Mouse (Mus musculus) Patski (cell line): Measurements from ENCODE around the gene Dnajc13. TPM values are rescaled to one million over a fixed set of nuclear protein-coding genes. Genes with fewer than 3 reads are reported as not detected.

Experiments
- ATAC-seq: fragments of 100-300 bp; one replicate; pipeline ENCODE4 v1.8.0; 2021
- CTCF ChIA-PET: fragments of 350-600 bp; sonication (Branson Sonifier 250); formaldehyde crosslinking; loops from one replicate; lab custom pipeline; 2022; ENCODE audit warnings: inconsistent platforms; lab: Charles Lee
- POLR2A ChIA-PET: fragments of 350-600 bp; sonication (Branson Sonifier 250); formaldehyde crosslinking; loops from one replicate; lab custom pipeline; 2022; ENCODE audit warnings: antibody characterized with exemption, inconsistent platforms; lab: Charles Lee
- DNase-seq: peaks from one replicate; pipeline ENCODE4 v3.0.0-alpha.2; 2011; ENCODE audit warnings: low read depth, low spot score
- H3K27me3 ChIP-seq: fragments of 371-371 bp; one replicate; pipeline ENCODE4 v1.5.1; 2021
- CTCF ChIP-seq: fragments of 100-300 bp; IDR thresholded peaks from one replicate; pipeline ENCODE4 v1.5.1; 2021
- in situ Hi-C: fragments of 300-500 bp; cut with MboI; formaldehyde crosslinking; loops from 3 replicates; pipeline ENCODE4 v1.11.1; 2018; ENCODE audit warnings: low pct_unique_long_range_greater_than_20kb, mixed read lengths
- polyA plus RNA-seq: library from polyadenylated mRNA; unstranded; gene quantifications from one replicate; pipeline ENCODE4 v1.2.3, GENCODE M21; 2021

Gene Dnajc13
- polyA plus RNA-seq, 1 experiment from 2014 or later, result 64.2 TPM

DNA sequence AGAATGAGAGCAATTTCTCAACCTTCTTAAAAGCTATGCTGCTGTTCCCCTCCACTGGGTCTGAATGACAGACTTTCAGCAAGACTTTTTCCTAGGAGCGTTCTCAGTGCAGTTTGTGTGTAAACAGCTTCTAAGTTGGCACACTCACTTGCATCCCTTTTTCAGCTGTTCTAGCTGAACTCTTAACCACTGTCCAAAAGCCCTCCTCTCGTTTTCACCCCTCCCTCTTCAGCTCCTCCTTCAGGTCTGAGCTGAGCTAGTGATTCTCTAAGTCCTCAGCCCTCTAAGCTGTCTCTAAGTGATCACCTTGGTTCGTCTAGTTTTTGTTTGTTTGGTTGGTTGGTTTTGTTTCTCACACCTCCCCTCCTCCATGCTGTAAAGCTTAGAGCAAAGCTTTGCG is 2.4 kb downstream of the Dnajc13 start:
- in situ Hi-C loops, result no loop called here
- CTCF ChIA-PET, result interaction anchor here (1.4 kb wide), 1 partner anchor 17 kb away, joined by 3 read pairs; no protein-coding TSS in a partner anchor

GRCm38 (mm10) chr9:104256085-104256484 is 6.6 kb downstream of the Dnajc13 start:
- no peak for DNase-seq
- in situ Hi-C loops, result no loop called here
- ChIA-PET CTCF (no interaction called here), POLR2A (no interaction called here)
- no peak for ATAC-seq
- H3K27me3 ChIP-seq, result no peaks in the 10 kb centered on the region
- TF ChIP-seq CTCF, result no peak

More for the DNA sequence above, 2.4 kb downstream of the Dnajc13 start:
- POLR2A ChIA-PET, result interaction anchor here (0.6 kb wide), 1 partner anchor 250 kb away, joined by 8 read pairs; no protein-coding TSS in a partner anchor
- H3K27me3 ChIP-seq, result no peaks in the 10 kb centered on the region
- TF ChIP-seq CTCF, result no peak
- no peak for DNase-seq
- no peak for ATAC-seq

- no peak for ATAC-seq
- DNase-seq, result no peak
- no peaks in the 10 kb centered on the region for H3K27me3 ChIP-seq
- POLR2A ChIA-PET, result no interaction called here
- TF ChIP-seq CTCF, result no peak
- CTCF ChIA-PET, result no interaction called here
- in situ Hi-C loops, result no loop called here
Observed at GRCm38 (mm10) chr9:104254408-104255180, 8.1 kb downstream of the Dnajc13 start.

DNA sequence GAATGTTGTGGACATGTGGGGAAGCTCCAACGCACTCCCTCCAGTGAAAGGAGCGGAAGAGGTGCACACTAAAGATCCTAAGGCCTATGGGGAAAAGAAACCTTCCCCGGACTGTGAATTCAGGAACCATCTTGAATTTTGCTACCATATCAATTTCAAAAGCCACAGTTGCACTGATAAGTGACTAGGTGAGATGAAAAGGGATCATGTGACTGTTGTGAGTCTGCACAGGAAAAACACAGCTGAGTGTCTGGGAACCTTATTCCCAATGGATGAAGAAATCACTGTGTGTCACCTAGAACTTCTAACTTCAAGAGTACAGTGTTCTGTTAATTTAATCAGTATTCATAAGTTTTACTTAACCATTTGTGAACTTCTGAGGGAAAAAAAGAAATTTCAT is 10.1 kb downstream of the Dnajc13 start:
- no peaks in the 10 kb centered on the region for H3K27me3 ChIP-seq
- in situ Hi-C loops, result no loop called here
- TF ChIP-seq CTCF, result no peak
- CTCF ChIA-PET, result interaction anchor here (0.6 kb wide), 1 partner anchor 34 kb away, joined by 4 read pairs; no protein-coding TSS in a partner anchor
- POLR2A ChIA-PET, result no interaction called here
- DNase-seq (no peak), ATAC-seq (no peak)

DNA sequence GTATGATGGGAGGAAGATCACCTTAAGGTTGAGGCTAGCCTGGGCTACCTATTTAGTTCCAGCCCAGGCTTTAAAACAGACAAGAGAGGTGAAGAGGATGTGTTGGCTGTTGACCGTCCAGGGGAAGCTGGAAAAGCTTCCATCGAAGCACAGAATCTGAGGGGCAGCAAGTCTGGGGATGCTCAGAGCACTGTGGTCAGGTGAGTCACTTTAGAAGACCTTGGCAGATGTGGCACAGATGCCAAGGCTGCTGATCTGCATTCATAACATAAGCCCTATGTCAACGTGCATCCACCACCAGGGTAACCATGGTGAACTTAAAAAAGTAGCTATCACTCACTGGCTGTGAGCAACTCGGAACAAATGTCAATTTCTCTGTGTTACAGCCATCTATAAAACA is 11.0 kb downstream of the Dnajc13 start:
- no peaks in the 10 kb centered on the region for H3K27me3 ChIP-seq
- ATAC-seq (no peak), DNase-seq (no peak)
- no peak for TF ChIP-seq CTCF
- ChIA-PET CTCF (no interaction called here), POLR2A (no interaction called here)
- in situ Hi-C loops, result no loop called here

GRCm38 (mm10) chr9:104251111-104251510 is 11.6 kb downstream of the Dnajc13 start:
- POLR2A ChIA-PET, result no interaction called here
- in situ Hi-C loops, result no loop called here
- H3K27me3 ChIP-seq, result no peaks in the 10 kb centered on the region
- TF ChIP-seq CTCF, result no peak
- DNase-seq (no peak), ATAC-seq (no peak)
- CTCF ChIA-PET, result no interaction called here

DNA sequence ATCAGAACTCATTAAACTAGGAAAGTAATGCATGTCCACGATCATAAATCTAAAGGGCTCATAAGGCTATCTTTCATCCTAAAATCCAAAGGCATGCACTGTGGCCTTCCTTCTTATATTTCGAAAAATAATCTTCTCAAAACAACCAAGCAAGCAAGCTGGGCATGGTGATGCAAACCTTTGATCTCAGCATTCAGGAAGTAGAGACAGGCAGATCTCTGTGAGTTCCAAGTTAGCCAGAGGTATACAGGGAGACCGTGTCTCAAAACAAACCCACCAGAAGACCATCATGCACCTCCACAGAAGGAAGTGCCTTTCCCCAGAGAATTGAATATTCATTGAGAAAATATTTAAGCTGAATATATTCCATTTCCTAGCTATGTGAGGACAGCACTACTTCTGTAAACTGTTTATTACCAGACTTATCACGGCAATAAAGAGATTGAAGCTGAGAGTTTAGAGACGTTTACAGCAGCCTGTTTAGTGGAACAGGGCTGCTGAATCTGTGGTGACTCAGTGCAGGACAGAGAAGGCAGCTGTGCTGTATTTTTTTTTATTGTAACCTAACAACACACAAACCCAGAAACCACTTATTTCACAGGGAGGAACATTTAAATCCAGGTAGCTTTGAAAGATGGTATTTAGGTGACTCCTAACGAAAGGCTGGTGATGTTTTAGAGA is 15.3 kb downstream of the Dnajc13 start:
- no peaks in the 10 kb centered on the region for H3K27me3 ChIP-seq
- DNase-seq (no peak), ATAC-seq (no peak)
- ChIA-PET POLR2A (interaction anchor here (0.5 to 0.6 kb wide), 2 partner anchors 14 to 15 kb away, joined by 3 to 4 read pairs; partner anchors contain the start of gene Dnajc13), CTCF (no interaction called here)
- TF ChIP-seq CTCF, result no peak
- in situ Hi-C loops, result no loop called here

DNA sequence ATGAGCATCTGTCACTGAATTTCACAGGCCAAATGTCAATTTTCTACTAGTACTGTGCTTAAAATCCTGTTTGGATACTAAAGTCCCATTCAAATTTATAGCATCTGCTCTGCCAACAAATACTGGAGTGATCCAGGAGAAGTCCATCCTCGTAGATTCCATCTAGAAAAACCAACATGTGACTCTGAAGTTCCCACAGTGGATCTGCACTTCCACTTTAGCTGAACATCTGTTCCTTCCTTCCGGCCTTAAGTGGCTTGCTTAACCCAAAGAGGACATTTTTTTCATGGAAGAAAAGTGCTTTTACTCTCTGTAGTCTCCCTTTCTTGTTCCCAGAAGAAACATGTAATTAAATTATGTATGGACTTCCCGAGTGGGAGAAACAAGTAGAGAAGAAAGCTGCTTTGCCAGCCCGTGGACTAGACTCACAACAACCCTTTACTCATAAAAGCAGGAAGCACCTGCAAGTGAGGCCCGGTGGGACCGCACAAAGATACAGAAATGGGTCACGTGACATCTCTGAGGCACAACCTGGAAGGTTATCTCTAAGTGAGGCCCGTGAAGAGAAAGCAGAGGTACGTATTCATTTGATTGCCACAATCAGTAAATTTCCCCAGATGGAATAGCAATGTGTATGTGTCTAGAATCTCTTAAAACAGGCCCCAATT is 18.8 kb downstream of the Dnajc13 start:
- no peaks in the 10 kb centered on the region for H3K27me3 ChIP-seq
- ChIA-PET CTCF (no interaction called here), POLR2A (no interaction called here)
- no peak for DNase-seq
- no peak for TF ChIP-seq CTCF
- in situ Hi-C loops, result no loop called here
- no peak for ATAC-seq

DNA sequence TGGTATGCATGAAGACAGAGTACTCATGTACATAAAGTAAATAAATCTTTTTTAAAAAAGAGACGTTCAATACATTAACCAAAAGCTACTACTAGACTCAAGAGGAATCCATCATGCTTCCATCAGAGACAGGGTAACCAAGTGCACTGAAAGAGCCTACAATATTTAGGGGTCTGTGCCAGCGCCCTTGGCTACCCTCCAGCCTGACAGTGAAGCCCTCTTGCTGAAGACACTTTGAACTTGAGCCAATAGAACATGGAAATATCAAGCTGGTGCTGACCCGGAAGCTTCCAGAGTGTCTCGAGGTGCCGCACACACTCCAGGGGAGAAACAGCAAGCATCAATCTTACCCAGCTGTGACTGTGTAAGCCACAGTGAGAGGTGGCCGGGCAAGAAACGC is 22.6 kb downstream of the Dnajc13 start:
- H3K27me3 ChIP-seq, result no peaks in the 10 kb centered on the region
- no peak for DNase-seq
- TF ChIP-seq CTCF, result no peak
- ChIA-PET CTCF (no interaction called here), POLR2A (no interaction called here)
- ATAC-seq, result no peak
- in situ Hi-C loops, result no loop called here

DNA sequence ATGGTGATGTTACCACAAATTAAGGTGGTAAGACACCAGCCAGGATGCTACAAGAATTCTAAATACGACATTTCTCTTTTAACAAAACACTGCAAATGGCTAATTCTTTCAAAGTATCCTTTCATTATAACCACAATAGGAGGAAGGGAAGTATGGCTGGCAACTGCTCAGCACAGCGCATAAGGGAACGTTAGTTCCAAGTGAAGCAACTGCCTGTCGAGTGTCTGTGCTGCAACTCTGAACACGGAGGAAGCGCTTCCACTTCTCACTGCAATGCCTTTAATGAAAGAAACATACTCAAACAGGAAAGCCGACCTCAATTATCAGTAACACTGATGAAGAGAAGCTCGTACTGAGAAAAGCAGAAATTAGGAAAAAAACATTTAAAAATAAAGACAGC is 23.7 kb downstream of the Dnajc13 start:
- no peak for TF ChIP-seq CTCF
- DNase-seq, result no peak
- in situ Hi-C loops, result no loop called here
- ATAC-seq, result no peak
- ChIA-PET CTCF (no interaction called here), POLR2A (no interaction called here)
- H3K27me3 ChIP-seq, result no peaks in the 10 kb centered on the region
